Mouse (Mus musculus) stomach, postnatal 0 days (tissue): ENCODE measurements at regions not wholly inside any gene's neighbourhood (a gene's known extent, or its start where the extent isn't known, plus 50 kb on each side); places are given as distances from the start of the nearest gene placed in this dataset.

Source experiments
- CTCF ChIP-seq: IDR thresholded peaks from 2 replicates; pipeline ENCODE4 v1.5.1; 2016; ENCODE audit warnings: antibody characterized with exemption, low read depth, mild to moderate bottlenecking, moderate library complexity
- EP300 ChIP-seq: optimal IDR thresholded peaks from 2 replicates; pipeline ENCODE3; 2016; ENCODE audit warnings: antibody characterized with exemption

- TF ChIP-seq CTCF: no peak
- no peak for TF ChIP-seq EP300
These were observed 1520.2 kb upstream of the Dsel start for GRCm38 (mm10) chr1:113384888-113385430.
